Mouse (Mus musculus) testis, postnatal 10 days (tissue): ENCODE measurements around the gene Slc25a48.

Experiments
- DNase-seq: peaks from one replicate; pipeline ENCODE4 v3.0.0; 2021; ENCODE audit warnings: low spot score

The Slc25a48 gene

DNA sequence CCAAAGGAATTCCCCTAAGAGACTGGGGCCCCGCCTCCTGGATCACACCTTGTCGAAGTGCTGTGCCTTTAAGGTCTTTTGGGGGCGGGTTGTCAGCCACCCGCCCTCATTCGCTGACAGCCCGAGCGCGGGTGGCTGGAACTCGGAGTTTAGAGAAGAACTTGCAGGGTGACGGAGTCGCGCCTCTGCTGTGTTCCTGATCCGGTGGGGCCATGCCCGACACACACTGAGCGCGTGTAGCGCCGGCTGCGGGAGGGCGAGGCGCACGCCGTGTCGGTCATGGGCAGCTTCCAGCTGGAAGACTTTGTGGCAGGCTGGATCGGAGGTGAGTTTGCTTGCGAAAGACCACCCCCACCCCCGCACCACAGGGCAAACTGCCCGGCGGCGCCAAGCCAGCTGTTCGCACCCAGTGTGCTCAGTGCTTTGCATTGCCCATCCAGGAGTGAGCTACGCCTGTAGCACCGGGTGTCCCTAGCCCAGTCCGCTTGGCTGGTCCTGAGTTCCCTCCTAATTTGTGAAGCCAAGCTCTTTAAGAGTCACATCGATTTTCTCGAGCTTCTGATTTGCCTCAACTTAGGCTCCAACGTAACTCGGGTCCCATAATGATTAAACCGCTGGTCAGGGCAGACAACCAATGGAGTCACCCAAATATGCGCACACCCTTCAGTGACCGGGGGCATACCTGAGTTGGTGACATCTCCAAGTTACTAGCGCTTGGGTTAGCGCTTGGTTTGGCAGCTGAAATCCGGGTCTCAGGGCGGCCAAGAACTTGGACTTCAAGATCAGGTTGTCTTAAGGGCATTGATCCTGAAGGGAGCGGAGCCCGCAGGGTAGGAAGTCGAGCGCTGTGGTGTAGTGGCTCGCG, at the start of gene Slc25a48:
Gene Slc25a48, plus strand, starts transcription at position 145 of the 865 bp plus-strand sequence.
- peak; percentile 66 for DNase-seq

DNA sequence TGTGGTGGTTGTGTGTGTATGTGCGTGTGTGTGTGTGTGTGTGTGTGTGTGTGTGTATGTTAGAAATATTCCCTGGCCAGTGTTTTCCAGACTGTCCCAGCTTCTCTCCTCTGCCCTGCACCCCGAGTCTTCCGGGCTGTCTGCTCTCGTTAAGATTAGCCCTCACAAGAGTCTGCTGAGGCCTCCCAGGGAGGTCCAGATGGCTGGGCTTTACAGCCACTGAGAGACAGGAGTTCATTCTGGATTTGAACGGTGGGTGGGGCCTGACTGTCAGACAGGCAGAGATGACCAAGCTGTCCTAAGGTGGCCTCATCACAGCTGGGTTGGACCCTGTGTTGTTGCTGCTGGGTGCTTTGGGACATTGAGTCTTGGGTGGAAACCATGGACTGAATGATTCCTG, 40.6 kb upstream of the Slc25a48 start:
- no peak for DNase-seq

GRCm38 (mm10) chr13:56401186-56401585, 37.0 kb upstream of the Slc25a48 start:
- no peak for DNase-seq

DNA sequence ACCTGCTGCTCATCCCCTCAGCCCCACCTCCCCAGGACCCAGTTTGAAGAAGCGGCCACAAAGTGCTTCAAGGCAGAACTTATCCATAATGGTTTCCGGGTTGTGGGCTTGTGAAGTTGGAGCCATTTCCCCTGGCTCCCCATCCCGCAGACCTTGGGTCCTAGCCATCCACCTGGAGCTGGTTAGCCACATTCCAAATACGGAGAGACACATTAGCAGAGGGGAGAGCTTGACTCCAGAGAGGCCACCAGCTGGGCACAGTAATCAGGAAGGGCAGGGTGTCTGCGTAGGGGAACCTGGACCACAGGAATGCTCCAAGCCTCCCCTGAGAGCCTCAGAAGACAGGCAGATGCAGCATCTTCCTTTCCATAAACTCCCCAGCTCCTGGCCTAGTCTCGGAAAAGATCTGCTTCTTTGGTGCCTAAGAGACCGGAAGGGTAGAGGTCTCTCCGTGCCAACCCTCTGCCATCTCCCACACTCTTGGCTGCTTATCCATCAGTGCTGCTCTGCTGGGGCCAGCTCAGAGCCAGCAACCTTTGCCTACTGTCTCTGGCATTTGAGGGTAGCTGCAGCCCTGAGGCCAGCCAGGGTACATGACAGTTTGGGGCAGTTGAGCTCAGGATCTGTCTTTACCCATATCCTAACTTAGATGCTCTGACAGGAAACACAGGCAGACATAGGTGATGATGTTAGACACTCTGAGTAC, 34.6 kb upstream of the Slc25a48 start:
- DNase-seq: no peak

DNA sequence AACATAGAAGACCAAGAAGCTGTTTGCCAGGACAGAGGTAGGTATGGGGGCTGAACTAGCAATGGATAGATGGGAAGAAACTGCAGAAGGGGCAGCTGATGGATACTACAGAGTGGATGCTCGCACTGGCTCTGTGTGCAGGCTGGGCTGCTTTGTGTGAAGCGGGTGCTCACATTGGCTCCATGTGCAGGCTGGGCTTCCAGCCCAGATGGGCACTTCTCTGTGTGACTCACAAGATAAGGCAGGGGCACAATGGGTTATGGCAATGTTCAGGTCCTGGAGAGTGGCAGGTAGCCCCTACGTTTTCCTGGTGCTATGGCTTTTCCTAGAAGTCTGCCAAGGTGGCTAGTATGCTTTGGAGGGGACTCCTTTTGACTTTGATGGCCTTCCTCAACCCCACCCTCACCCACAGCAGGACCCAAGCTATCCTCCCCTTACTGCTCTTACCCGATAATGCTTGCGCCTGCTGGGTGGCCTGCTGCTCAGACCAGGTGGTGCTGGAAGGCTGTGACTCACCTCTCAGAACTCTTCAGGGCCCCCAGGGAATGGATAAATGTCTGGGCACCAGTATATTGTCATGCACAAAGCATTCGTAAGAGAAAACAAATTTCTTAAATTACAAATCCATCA, 33.5 kb upstream of the Slc25a48 start:
- no peak for DNase-seq

GRCm38 (mm10) chr13:56412286-56412873, 25.8 kb upstream of the Slc25a48 start:
- no peak for DNase-seq

- DNase-seq: peak; percentile 49
Measured at GRCm38 (mm10) chr13:56418685-56419483, 19.3 kb upstream of the Slc25a48 start.

DNA sequence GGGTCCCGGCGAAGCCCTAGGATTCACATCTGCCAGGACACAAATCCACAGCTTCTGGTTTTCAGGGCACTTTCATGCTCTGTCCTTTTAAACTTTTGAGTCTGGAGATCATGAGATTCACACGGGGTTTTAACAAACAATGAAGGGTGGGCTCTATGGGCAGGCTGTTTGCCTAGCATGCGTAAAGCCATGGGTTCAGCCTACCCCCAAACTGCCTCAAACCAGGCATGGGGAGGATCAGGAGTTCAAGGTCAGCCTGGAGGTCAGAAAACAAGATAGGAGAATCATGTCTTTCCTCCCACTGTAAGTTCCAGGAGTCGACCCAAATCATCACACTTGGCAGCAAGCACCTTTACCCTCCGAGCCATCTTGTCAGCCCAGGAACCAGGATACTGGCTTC, 18.6 kb upstream of the Slc25a48 start:
- DNase-seq: no peak

GRCm38 (mm10) chr13:56422072-56422723, 16.0 kb upstream of the Slc25a48 start:
- peak; percentile 87 for DNase-seq

GRCm38 (mm10) chr13:56425931-56426330, 12.2 kb upstream of the Slc25a48 start:
- no peak for DNase-seq

DNA sequence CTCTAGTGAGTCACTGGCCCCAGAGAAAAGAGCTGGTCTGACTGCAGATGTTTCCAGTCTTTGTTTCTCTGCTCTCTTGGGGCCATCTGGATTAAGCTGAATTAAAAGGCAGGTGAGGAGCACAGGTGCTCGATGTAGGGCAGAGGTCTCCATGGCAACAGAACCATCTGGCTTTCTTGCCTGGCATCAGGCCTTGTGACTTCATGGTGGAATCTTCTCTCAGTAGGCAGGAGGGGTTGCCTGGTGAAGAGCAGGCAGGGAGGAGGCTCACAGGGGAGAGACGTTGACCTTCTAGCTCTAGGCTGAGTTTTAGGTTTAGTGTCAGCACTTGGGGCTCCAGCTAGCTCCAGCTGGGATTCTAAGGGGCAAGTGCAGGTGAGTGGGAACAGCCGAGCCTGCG, 11.8 kb upstream of the Slc25a48 start, which contains the start of gene Gm3045:
Gene Gm3045, plus strand, starts transcription at position 230 of the 400 bp plus-strand sequence.
- DNase-seq: no peak

- DNase-seq: peak; percentile 92
Measured at GRCm38 (mm10) chr13:56428724-56429500, 9.2 kb upstream of the Slc25a48 start.

GRCm38 (mm10) chr13:56432496-56432895, 5.7 kb upstream of the Slc25a48 start:
- DNase-seq: peak; percentile 45

DNA sequence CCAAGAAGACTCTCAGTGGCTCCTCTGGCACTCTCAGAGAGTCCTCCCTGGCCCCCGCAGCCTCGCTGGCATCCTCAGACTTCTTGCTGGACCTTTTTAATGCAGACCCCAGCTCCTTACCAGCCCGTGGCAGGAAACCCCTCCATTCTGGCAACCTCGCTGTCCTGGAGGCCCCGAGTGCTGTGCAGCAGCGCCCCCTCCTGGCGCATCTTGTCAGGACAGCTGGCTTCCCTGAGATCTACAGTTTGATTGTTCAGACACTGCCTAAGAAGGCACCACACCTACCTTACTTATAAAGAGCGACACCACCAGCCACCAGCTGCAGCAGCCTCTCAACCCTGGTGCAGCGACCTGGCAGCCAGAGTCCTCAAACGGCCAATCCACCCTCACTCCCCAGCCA, 4.7 kb upstream of the Slc25a48 start:
- peak; percentile 87 for DNase-seq

DNA sequence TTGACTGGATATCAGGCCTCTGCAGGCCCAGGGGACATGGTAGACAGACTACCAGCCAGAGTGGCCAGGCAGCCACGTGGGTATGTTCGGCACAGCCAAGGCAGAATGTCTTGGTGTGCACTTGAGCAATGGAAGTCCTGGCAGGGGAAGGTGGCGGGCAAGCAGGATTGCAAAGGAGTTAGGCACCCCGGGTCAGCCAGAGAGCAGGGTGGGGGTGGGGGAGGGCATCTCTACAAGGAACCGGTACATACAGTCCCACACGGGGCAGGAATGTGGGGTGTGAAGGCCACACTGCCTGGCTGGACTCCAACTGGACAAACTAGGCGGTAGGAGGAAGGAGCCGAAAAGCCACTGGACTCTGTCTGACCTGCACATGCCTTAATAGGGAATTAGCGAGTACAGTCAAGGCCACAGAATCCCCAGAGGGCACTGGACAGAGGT, 3.8 kb upstream of the Slc25a48 start:
- peak; percentile 80 for DNase-seq

DNA sequence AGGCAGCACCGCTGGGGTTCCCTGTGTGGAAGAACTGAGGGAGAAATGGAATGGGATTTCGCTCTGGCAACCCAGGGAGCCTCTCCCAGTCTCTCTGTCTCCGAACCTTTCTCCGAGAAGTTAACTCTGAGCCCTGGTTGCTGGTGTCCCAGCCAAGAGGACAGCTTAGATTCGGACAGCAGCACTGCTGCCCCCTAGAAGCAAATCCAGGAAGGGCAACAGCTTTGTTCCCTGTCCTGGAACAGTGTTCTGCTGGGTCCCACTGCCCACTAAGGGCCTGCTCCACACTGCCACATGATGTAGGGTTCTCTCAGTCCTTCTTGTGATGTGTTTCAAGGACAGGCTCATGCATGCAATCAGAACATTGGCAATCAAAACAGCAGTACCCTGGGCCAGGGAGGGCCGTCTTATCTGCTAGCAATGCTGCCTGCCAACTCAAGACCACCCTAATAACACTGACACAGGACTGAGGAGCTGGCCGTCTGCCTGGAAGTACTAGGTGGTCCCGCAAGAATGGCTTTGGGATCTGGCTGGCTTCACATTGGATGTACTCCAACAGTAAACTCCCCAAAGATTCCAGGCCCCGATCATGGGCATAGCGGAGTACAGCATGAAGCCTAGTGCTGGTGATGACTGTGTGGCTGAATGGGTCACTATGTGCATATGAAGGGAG, 2.4 kb upstream of the Slc25a48 start:
- peak; percentile 53 for DNase-seq

- no peak for DNase-seq
Measured at GRCm38 (mm10) chr13:56443411-56443810, 5.3 kb downstream of the Slc25a48 start.

- DNase-seq: no peak
Measured at GRCm38 (mm10) chr13:56444112-56444511, 6.0 kb downstream of the Slc25a48 start.

GRCm38 (mm10) chr13:56444996-56445395, 6.8 kb downstream of the Slc25a48 start:
- DNase-seq: no peak
